Mouse (Mus musculus): ENCODE results near the gene Svs5.

Svs5 gene

GRCm38 (mm10) chr2:164381726-164382125 is 49.2 kb downstream of the Svs5 start:
- no peak for DNase-seq

- no peak for DNase-seq
Measured at GRCm38 (mm10) chr2:164382971-164383370, 50.4 kb downstream of the Svs5 start.
